In genomic region chr11:58016371-58016770, GRCm38 (mm10) we compare ENCODE assay signal across 9 mouse cellular contexts. TPM values are rescaled to one million over a fixed set of nuclear protein-coding genes. Genes with fewer than 3 reads are reported as not detected.
DNase-seq lines count a peak whose midpoint lies in the region; ATAC-seq lines count a peak whose summit lies in the region.
"Had no signal": no experiment of that assay in that cellular context is flagged by ENCODE, and none has a peak within 500 bp of the region (broad histone marks: within the 10 kb centered on the region; RNA-seq: fewer than 3 reads in every experiment).

No protein-coding gene starts in this region.

- no peaks in the 10 kb centered on the region for H3K9me3 ChIP-seq in heart, embryonic 13.5 days
- no peaks in the 10 kb centered on the region for H3K9me3 ChIP-seq in liver, embryonic 12.5 days (replicated peaks)
- H3K9me3 ChIP-seq in liver, embryonic 11.5 days (ENCODE audit: control insufficient read depth, low read length), result no peaks in the 10 kb centered on the region
- H3K9me3 ChIP-seq in embryonic facial prominence, embryonic 14.5 days (ENCODE audit: control insufficient read depth, low read length), result no peaks in the 10 kb centered on the region
- H3K9me3 ChIP-seq: forebrain, embryonic 12.5 days had no signal

- H3K36me3 ChIP-seq in heart, embryonic 13.5 days, result no peaks in the 10 kb centered on the region
- 0 out of 2 replicates have a peak, but pooled peaks cover 10% of the 10 kb centered on the region for H3K36me3 ChIP-seq in liver, embryonic 12.5 days
- peaks cover 3% of the 10 kb centered on the region; the same call in 1 of the 2 replicates for H3K36me3 ChIP-seq in liver, embryonic 11.5 days (ENCODE audit: control insufficient read depth, insufficient read depth, low read length)
- no peaks in the 10 kb centered on the region for H3K36me3 ChIP-seq in embryonic facial prominence, embryonic 14.5 days (ENCODE audit: control insufficient read depth, insufficient read depth, low read length)
- H3K36me3 ChIP-seq: forebrain, embryonic 12.5 days had no signal

- no peaks in the 10 kb centered on the region for H3K27me3 ChIP-seq in heart, embryonic 13.5 days (replicated peaks)
- H3K27me3 ChIP-seq in liver, embryonic 12.5 days (replicated peaks), result no peaks in the 10 kb centered on the region
- no peaks in the 10 kb centered on the region for H3K27me3 ChIP-seq in liver, embryonic 11.5 days (replicated peaks; ENCODE audit: control insufficient read depth, insufficient read depth, low read length)
- no peaks in the 10 kb centered on the region for H3K27me3 ChIP-seq in embryonic facial prominence, embryonic 14.5 days (replicated peaks; ENCODE audit: control insufficient read depth, insufficient read depth, low read length)
- H3K27me3 ChIP-seq: forebrain, embryonic 12.5 days had no signal

- H3K4me2 ChIP-seq in heart, embryonic 13.5 days, result peak overlapping the region; percentile 22; the same call in 1 of the 2 replicates
- H3K4me2 ChIP-seq in liver, embryonic 12.5 days, result peak overlapping the region; percentile 37
- H3K4me2 ChIP-seq in liver, embryonic 11.5 days, result no peak overlapping the region; the same call in 1 of the 2 replicates
- no peak overlapping the region for H3K4me2 ChIP-seq in embryonic facial prominence, embryonic 14.5 days (ENCODE audit: low read depth, low read length)
- H3K4me2 ChIP-seq: forebrain, embryonic 12.5 days had no signal

- 46% methylated on average over 3 of the region's 3 CpGs for WGBS in heart, embryonic 13.5 days
- whole genome bisulfite sequencing in liver, embryonic 12.5 days (ENCODE audit: insufficient replicate concordance), result 61% methylated on average over 3 of the region's 3 CpGs
- whole genome bisulfite sequencing in liver, embryonic 11.5 days, result 65% methylated on average over 3 of the region's 3 CpGs
- WGBS in embryonic facial prominence, embryonic 14.5 days, result 45% methylated on average over 3 of the region's 3 CpGs

- intact Hi-C loops in heart, postnatal 10 days (cut with DNase I), result loop anchor here (5.0 kb wide), 1 partner anchor 41 kb away; no protein-coding TSS in a partner anchor

- DNase-seq in heart, postnatal 10 days, result no peak
- DNase-seq in liver, embryonic 11.5 days (ENCODE audit: low spot score), result no peak
- DNase-seq in embryonic facial prominence, embryonic 14.5 days (ENCODE audit: low spot score), result no peak
- DNase-seq in cerebellum, adult 9-11 months, result no peak
- DNase-seq in T-cell, adult 2 months (ENCODE audit: low spot score), result no peak
- DNase-seq: cerebellum, adult 18-20 months had no signal

- peak overlapping the region; percentile 62 for H3K27ac ChIP-seq in heart, embryonic 13.5 days (replicated peaks)
- H3K27ac ChIP-seq in liver, embryonic 12.5 days, result peak overlapping the region; percentile 74
- no peak overlapping the region for H3K27ac ChIP-seq in liver, embryonic 11.5 days (ENCODE audit: low read depth, low read length)
- peak overlapping the region; percentile 28; the same call in 1 of the 2 replicates for H3K27ac ChIP-seq in embryonic facial prominence, embryonic 14.5 days (replicated peaks; ENCODE audit: low read depth, low read length)
- H3K27ac ChIP-seq: forebrain, embryonic 12.5 days had no signal

- peak overlapping the region; percentile 65 for H3K9ac ChIP-seq in heart, embryonic 13.5 days
- H3K9ac ChIP-seq in liver, embryonic 12.5 days, result peak overlapping the region; percentile 35
- H3K9ac ChIP-seq in liver, embryonic 11.5 days (ENCODE audit: low read depth, low read length), result no peak overlapping the region
- H3K9ac ChIP-seq in embryonic facial prominence, embryonic 14.5 days (ENCODE audit: low read depth, low read length), result no peak overlapping the region
- H3K9ac ChIP-seq: forebrain, embryonic 12.5 days had no signal

- H3K4me3 ChIP-seq in heart, embryonic 13.5 days, result no peak overlapping the region
- H3K4me3 ChIP-seq in liver, embryonic 12.5 days, result no peak overlapping the region
- no peak overlapping the region for H3K4me3 ChIP-seq in liver, embryonic 11.5 days (ENCODE audit: low read depth, low read length)
- no peak overlapping the region for H3K4me3 ChIP-seq in embryonic facial prominence, embryonic 14.5 days (ENCODE audit: low read depth, low read length)
- H3K4me3 ChIP-seq: forebrain, embryonic 12.5 days had no signal

- peaks cover 96% of the 10 kb centered on the region for H3K4me1 ChIP-seq in heart, embryonic 13.5 days
- peaks cover 100% of the 10 kb centered on the region for H3K4me1 ChIP-seq in liver, embryonic 12.5 days
- peaks cover 84% of the 10 kb centered on the region for H3K4me1 ChIP-seq in liver, embryonic 11.5 days (replicated peaks; ENCODE audit: control insufficient read depth, insufficient read depth, low read length)
- peaks cover 26% of the 10 kb centered on the region for H3K4me1 ChIP-seq in embryonic facial prominence, embryonic 14.5 days (ENCODE audit: control insufficient read depth, insufficient read depth, low read length)

- ATAC-seq in heart, embryonic 13.5 days (ENCODE audit: extremely low read depth, insufficient number of reproducible peaks, low FRiP score, low TSS enrichment), result no peak
- ATAC-seq in liver, embryonic 12.5 days, result no peak
- ATAC-seq in liver, embryonic 11.5 days (replicated peaks; ENCODE audit: low FRiP score), result no peak
- ATAC-seq in embryonic facial prominence, embryonic 14.5 days (ENCODE audit: low read depth), result no peak

RNA-seq across cellular contexts. Expression of gene Larp1, which starts 7.5 kb away (rescaled TPM):
- 11.7 and 12.8 TPM in 2 replicates for polyA plus RNA-seq in heart, embryonic 13.5 days (2015; fragmentation: Nextera tagmentation; extraction: Ambion mirVana)
- 10 to 100 TPM; 57.8 to 61.3 TPM for total RNA-seq in heart, postnatal 10 days (2021)
- 41.6 and 42.4 TPM in 2 replicates for polyA plus RNA-seq in liver, embryonic 12.5 days (2016; fragmentation: Nextera tagmentation; extraction: Ambion mirVana)
- 37.2 and 43.0 TPM in 2 replicates for polyA plus RNA-seq in liver, embryonic 11.5 days (2014; fragmentation: Nextera tagmentation; extraction: Ambion mirVana)
- 19.5 and 21.9 TPM in 2 replicates for polyA plus RNA-seq in embryonic facial prominence, embryonic 14.5 days (2014; fragmentation: Nextera tagmentation; extraction: Ambion mirVana)

Comparison
In these comparisons a context has a peak if more than half of its experiments do, and no peak if none do; other contexts are left out.
1. H3K4me2 ChIP-seq: peak in heart, embryonic 13.5 days (single experiment) and liver, embryonic 12.5 days (single experiment); none in liver, embryonic 11.5 days (single experiment) and embryonic facial prominence, embryonic 14.5 days (single experiment).
2. H3K9ac ChIP-seq: peak in heart, embryonic 13.5 days (single experiment) and liver, embryonic 12.5 days (single experiment); none in liver, embryonic 11.5 days (single experiment) and embryonic facial prominence, embryonic 14.5 days (single experiment).